Mouse (Mus musculus): ENCODE measurements around the gene Unc80.

The Unc80 gene

DNA sequence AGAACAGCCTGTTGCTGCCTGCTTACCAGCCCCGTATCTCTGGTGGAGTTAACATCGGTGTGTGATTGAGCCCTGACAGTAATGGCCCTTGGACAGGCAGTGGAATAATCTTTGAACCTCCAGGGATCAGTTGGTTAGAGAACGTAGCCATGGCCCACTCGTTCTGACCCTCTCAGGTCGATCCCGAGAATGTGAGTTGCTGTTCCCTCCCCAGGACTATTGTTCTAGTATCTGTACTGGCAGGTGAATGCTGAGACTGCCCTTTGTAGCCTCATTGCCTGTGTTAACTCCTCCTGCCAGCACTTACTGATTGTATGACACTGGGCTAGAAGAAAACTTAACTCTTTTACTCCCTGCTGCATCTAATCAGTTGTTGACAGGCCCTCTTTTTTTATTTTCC, 236.4 kb downstream of the Unc80 start:
- no peak for DNase-seq (ENCODE audit: low read depth, low spot score)

DNA sequence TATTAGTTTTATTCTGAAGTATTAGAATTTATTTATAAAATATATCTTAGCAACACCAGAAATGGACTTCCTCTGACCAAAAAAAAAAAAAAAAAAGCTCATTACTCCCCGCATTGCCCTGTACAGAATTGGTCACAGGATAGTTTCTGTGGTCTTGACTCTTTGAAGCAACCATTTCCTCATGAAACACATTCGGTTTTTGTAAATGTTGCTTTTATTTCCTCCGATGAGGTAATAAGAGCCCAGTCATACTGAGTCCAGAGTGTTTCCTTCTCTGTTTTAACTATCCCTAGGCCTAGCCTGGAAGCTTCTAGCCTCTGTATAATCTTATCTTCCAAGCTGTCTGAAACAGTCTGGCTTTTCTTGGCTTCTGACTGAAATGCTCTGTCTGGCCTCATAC, 244.7 kb downstream of the Unc80 start:
- no peak for DNase-seq (ENCODE audit: low read depth, low spot score)

DNA sequence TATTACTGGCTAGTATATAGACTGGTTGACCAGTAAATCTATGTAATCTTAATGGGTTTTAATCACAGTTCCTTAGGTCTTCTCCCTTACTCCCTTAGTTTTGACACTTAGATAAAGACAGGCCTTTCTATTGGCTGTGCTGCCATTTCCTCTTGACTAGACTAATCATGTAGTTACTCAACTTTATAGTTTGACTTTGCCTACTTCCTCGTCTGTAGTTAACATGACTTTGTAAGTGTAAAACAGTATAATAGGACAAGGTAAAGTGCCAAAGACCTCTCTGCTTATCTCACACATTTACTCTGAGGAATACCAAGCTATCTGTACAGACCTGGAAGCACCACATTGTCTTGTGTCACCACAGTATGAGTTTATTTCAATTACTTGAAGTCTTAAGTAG, 262.4 kb downstream of the Unc80 start:
- DNase-seq (ENCODE audit: low read depth, low spot score), result no peak

All from telencephalon, adult 2 months (tissue).